Mouse (Mus musculus) testis, adult 2 months (tissue): Measurements from ENCODE around the gene Fam107b.

Experiments
- CTCF ChIP-seq: fragments of 200-500 bp; IDR thresholded peaks from 2 replicates; pipeline ENCODE4 v1.5.1; 2012; ENCODE audit warnings: low read depth, mild to moderate bottlenecking, inconsistent platforms, low read length, moderate library complexity; ENCODE audit not compliant: control insufficient read depth, insufficient read depth, insufficient replicate concordance
- POLR2A ChIP-seq: fragments of 200-500 bp; IDR thresholded peaks from 2 replicates; pipeline ENCODE4 v1.6.1; 2012; ENCODE audit warnings: low read depth, mild to moderate bottlenecking, inconsistent platforms, low read length, moderate library complexity; ENCODE audit not compliant: control insufficient read depth

DNA sequence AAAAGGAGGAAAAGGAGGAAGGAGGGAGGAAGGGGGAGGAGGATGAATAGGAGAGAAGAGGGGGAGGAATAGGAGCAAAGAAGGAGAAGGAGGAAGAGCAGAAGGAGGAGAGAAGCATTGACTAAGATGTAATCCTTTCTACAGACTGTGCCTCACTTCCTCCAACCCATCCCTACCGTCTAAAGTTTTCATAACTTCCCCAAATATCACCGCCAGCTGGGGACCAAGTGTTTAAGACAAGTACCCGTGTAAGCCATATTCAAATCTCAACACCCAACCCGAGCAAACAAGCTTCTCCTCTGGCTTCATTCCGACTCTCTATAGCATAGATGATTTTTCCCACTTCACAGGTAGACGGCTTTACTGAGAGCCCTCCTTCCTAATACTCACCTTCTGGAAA lies 86.5 kb downstream of the Fam107b start:
- TF ChIP-seq CTCF, result no peak
- no peak for TF ChIP-seq POLR2A
